Mouse (Mus musculus) adrenal gland, postnatal 25 days (tissue): Measurements from ENCODE around the gene Cga. TPM values are rescaled to one million over a fixed set of nuclear protein-coding genes. Genes with fewer than 3 reads are reported as not detected.
A peak's percentile ranks its signal among the peaks of the same experiment; 100 is the strongest.
"Not testable (repeated sequence)": the region's sequence is repeated elsewhere in the genome, so short reads cannot be mapped to it uniquely, and the experiment has no call there.

Experiments
- DNase-seq: peaks from one replicate; pipeline ENCODE4 v3.0.0; 2021; ENCODE audit warnings: mixed read lengths
- total RNA-seq: library from RNA; stranded (reverse); gene quantifications from 2 replicates; pipeline ENCODE4 v1.2.3, GENCODE M21; 2021

The Cga gene
- total RNA-seq, 1 experiment from 2014 or later: not detected

GRCm38 (mm10) chr4:34889812-34890185 is 3.8 kb upstream of the Cga start:
- no peak for DNase-seq

GRCm38 (mm10) chr4:34898497-34898896 is 4.9 kb downstream of the Cga start:
- DNase-seq: no peak

GRCm38 (mm10) chr4:34899322-34899721 is 5.7 kb downstream of the Cga start:
- DNase-seq: no peak

DNA sequence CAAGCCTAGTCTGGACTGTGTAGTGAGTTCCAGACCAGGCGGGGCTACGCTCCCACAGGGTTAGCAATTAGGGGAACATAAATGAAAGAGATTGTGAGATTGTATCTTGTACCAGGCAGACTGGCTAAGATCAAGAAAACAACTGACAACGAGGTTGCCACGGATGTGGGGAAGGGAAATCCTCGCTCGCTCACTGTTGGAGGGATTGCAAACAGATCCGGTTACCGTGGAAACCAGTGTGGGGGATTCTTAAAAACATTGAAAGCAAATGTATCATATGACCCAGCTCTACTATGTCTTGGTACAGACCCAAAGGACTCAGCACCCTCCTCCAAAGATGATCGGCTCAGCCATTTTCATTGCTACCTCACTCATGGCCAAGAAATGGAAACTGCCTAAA is 6.6 kb downstream of the Cga start:
- no peak for DNase-seq

- DNase-seq: no peak
Measured at GRCm38 (mm10) chr4:34901166-34901565, 7.6 kb downstream of the Cga start.

GRCm38 (mm10) chr4:34901582-34901981 is 8.0 kb downstream of the Cga start:
- not testable (repeated sequence) for DNase-seq

DNA sequence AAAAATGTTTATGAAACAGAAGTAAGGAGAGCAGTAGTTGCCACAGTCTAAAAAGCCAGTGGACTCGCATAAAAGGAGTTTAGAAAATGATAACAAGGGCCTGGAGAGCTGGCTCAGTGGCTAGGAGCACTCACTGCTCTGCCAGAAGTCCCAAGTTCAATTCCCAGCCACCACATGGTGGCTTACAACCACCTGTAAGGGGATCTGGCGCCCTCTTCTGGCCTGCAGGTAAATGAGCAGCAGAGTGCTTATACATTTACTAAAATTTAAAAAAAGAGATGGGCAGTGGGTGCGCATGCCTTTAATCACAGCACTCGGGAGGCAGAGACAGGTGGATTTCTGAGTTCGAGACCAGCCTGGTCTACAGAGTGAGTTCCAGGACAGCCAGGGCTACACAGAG is 11.8 kb downstream of the Cga start:
- no peak for DNase-seq

DNA sequence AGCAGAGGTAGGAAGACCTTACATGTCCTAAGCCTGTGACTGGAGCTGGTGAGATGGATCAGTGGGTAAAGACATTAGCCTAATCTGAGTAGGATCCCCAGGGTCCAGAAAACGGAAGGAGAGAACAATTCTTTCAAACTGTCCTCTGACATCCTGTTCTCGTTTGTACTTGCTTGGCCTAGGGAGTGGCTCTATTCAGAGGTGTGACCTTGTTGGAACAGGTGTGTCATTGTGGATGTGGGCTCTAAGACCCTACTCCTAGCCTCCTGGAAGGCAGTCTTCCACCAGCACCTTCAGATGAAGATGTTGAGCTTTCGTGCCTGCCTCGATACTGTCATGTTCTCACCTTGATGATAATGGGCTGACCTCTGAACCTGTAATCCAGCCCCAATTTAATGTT is 12.6 kb downstream of the Cga start:
- DNase-seq: no peak

DNA sequence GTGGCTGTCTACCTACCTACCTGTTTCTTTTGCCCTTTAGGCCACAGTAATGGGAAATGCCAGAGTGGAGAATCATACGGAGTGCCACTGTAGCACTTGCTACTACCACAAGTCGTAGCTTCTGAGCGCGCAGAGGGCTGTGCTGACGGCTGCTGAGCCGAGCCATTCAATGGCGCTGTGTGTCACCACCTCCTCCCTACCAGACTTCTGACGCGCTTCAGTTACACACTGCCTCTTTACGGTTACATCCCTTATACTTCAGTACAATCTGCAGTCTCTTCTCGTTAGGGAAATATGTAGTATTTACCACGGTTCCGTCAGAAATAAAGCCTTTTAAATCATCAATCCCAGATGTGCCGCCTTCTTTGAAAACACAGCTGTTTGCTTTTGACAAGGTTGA is 13.4 kb downstream of the Cga start:
- no peak for DNase-seq

- no peak for DNase-seq
Measured at GRCm38 (mm10) chr4:34908127-34908526, 14.5 kb downstream of the Cga start.

- no peak for DNase-seq
Measured at GRCm38 (mm10) chr4:34911401-34911800, 17.8 kb downstream of the Cga start.

- DNase-seq: no peak
Measured at GRCm38 (mm10) chr4:34912171-34912570, 18.6 kb downstream of the Cga start.

- DNase-seq: no peak
Measured at GRCm38 (mm10) chr4:34917400-34917799, 23.8 kb downstream of the Cga start.

GRCm38 (mm10) chr4:34922177-34922870 is 28.7 kb downstream of the Cga start:
- peak; percentile 15 for DNase-seq

DNA sequence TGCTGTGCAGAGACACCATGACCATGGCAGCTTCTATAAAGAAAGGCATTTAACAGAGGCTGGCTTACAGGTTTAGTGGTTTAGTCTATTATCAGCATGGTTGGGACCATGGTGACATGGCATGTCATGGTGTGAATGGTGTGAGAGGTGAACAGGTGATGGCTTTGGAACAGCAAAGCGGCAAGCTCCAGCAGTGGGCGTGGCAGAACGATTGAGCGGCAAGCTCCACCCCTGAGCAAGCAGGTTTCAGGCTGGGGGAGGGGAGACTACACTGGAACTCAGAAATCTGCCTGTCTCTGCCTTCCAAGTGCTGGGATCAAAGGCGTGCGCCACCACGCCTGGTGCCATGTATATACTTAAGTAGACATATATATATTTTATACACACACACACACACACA is 34.8 kb downstream of the Cga start:
- not testable (repeated sequence) for DNase-seq

DNA sequence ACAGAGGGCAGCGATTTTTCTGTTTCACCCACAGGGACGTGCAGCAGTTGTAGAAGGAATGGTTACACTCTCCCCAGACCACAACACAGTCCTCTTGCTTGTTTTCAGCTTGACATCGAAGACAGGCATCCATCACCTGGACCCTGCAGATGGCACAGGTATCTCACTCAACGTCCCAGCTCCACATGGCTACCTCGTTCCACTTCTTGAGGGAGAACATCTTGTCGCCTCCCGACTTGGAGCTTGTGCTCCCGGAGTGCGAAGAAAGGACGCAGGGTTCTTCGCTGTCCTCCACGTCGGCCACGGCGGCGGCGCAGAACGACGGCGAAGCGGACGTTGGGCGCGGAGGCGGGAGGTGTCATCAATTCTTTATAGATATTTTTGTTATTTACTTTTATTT is 47.5 kb downstream of the Cga start:
- DNase-seq: no peak

DNA sequence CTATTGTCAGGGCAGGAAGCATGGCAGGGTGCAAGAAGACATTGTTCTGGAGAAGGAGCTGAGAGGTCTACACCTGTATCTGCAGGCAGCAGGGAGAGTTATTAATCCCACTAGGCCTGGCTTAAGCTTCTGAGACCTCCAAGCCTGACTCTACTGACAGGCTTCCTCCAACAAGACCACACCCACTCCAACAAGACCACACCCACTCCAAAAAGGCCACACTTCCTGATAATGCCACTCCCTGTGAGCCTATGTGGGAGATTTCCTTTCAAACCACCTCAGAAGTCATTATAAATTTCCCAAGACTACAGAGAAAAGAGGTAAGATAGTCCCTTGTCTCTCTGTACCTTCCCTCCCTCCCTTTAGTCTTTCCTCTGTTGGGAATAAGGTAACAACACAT is 53.6 kb downstream of the Cga start:
- no peak for DNase-seq

DNA sequence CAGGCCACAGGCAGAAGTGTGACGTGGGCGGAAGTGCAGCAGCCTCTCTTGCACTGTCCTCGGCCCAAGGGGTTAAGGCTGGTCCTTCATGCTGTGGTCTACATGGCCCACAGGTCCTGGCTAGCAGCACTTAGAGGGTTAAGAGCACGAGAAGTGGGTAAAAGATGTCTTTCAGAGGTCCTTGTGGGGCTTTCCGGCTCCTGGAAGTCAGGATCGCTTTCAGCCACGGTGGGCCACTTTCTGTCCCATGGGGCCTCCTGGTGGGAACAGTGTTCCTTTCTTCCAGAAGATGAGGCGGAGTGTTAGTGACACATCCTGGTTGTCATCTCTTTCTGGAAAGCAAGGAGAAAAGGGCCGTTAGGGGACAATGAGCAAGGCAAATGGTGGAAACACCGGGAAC is 60.1 kb downstream of the Cga start:
- no peak for DNase-seq

Other genes starting within 250 kb of the Cga start
- gene Slc35a1, start 206.3 kb upstream of the Cga start, total RNA-seq: 45.4 and 46.1 TPM in 2 replicates
- gene Cfap206, start 163.6 kb upstream of the Cga start, total RNA-seq: not detected in 2 replicates
- gene Gm136, start 137.5 kb upstream of the Cga start, total RNA-seq: not detected in 2 replicates
- 15.2 and 23.8 TPM in 2 replicates for gene Smim8, start 115.4 kb upstream of the Cga start, total RNA-seq
- 22.6 TPM in 2 replicates for gene Zfp292, start 10.8 kb upstream of the Cga start, total RNA-seq